Mouse (Mus musculus): ENCODE measurements around the gene Alcam. TPM values are rescaled to one million over a fixed set of nuclear protein-coding genes. Genes with fewer than 3 reads are reported as not detected.

The Alcam gene
- total RNA-seq, 2 experiments from 2014 or later, result 0.97 to 2.4 TPM

- no peak for DNase-seq
Observed at GRCm38 (mm10) chr16:52443055-52443454, 10.8 kb downstream of the Alcam start.

- DNase-seq, result no peak
Observed at GRCm38 (mm10) chr16:52439600-52439999, 14.3 kb downstream of the Alcam start.

DNA sequence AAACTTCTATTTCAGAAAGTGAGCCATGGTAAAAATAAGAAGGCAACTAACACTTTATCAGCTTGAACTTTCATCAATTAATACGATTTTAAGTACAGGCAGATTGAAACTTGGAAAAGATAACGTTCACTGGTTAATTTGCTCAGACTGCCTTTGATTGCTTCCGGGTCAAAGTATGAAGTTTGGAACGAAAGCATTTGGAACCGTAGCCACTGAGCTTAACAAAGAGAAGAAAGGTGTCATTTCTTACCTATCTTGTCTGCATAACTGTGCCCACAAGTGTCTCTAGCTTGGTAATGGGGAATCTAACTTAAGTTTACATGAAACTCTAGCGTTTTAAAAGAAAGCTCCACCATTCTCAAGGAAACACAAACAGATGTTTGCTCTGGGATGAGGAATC, 14.9 kb downstream of the Alcam start:
- no peak for DNase-seq

DNA sequence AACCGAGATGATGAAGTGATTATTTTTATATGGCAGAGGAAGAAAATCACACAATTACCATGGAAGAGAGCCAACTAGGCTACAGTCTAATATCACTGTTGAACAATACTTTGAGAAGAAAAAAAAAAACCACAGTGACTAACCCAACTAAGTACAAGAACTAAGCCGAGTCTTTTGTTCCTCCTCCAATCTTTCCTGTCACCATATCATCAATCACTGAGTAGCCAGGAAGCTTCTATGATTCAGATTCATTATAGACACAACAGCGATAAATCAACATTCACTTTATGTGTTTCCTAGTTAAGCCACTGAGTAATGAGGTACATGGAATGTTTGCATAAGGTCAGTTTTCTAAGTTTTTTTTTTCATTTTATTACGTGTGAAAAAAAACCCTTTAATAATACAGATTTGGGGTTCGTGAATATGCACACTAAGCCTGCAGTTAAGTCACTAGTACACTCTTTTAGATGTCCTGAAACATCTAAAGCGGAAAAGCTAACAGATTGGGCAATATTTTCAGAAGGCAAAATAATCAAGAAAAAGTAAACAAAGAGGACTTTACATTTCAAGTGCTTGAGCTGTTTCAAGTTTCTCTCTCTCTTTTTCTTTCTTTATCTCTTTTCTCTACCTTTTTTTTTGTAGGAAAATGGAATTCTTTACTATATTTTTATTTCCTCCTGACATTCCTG, 15.5 kb downstream of the Alcam start:
- no peak for DNase-seq

DNA sequence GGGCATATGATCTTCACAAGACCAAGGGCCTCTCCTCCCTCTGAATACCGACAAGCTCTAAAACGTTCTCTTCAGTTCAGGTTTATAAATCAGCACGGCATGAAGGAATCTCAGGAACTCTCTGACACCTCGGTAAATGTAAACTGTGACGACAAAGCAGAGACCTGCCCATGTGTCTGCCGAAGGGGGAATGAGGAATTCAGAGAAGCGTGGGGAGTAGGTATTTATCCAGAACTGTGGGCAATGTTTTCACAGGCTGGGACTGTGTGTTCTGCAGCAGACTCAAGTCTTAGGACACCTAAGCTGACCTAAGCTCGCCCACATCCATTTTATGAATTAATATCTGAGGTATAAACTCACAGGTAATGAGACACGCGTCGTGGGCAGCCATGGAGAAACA, 20.7 kb downstream of the Alcam start:
- no peak for DNase-seq

DNA sequence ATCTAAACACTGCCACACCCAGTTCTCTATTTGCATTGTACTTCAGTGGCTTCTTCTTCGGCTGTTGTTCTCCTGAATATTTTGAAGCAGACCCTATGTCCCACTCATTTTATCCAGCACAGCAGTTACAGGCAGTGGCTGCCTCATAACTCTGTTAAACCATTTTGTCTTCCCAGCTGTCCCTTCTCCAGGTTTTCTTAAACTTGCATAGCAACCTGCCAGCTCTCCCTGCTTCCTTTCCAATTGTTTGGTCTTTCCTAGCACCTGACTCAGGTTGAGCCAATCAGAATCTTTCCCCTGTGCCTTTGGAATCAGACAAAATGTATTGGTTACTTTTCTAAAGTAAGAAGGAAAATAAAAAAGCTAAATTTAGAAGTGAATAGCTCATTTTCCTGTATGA, 21.8 kb downstream of the Alcam start:
- no peak for DNase-seq

DNA sequence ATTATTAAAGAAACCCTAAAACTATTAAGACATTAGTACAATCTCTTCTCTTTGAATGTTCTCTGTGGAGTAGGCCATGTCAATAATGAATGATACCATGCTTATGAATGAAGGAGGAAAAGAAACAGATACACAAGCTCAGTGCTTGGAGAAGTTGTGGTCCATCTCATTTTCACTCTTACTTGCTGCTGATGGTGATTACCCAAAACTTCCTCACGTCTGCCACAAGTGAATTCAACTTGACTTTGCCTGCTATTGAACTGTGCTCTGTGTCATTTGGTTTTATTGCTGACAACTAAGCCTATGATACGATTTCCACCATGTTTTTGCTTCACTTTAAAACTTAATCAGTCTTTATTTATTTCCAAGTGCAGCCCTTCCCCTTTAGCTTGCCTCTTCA, 22.3 kb downstream of the Alcam start:
- DNase-seq, result no peak

GRCm38 (mm10) chr16:52430073-52430472, 23.8 kb downstream of the Alcam start:
- no peak for DNase-seq

DNA sequence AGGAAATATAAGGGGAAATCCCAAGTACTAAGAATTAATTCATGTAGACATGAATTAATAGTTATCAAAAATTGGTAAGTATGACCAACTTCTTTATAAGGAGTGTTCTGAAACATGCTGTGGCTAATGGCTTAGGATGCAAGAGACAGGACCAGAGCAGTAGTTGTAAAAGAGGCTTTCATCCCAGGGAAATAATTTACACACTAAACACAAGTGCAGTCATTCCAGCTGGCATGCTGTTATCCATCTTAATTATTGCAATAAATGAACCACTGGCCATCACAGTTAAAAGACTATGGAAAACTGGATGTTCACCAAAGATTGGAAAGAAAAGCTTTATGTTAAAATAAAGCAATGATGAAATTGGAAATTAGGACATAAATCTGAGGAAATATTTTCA, 24.2 kb downstream of the Alcam start:
- DNase-seq, result no peak

DNA sequence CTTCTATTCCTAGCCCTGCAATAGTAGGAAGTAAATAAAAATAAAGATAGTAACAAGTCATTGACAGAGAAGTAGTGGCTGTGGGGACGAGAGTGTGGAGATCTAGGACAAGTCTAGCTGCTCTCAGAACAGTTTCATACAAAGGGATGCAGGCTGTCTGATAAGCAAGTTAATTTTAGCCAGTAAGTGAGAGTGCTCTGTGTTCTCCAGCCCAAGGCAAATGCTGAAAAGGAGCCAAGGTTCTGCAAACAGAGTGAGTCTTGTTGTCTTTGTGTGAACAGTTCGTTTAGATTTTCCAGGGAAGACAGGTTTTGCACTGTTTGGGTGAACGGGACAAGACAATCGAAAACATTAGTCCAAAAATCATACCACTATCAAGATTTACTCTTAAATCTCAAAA, 25.4 kb downstream of the Alcam start:
- no peak for DNase-seq

GRCm38 (mm10) chr16:52418568-52419158, 35.2 kb downstream of the Alcam start:
- DNase-seq, result no peak

- DNase-seq, result no peak
Observed at GRCm38 (mm10) chr16:52417982-52418381, 35.9 kb downstream of the Alcam start.

- DNase-seq, result no peak
Observed at GRCm38 (mm10) chr16:52417146-52417545, 36.7 kb downstream of the Alcam start.

DNA sequence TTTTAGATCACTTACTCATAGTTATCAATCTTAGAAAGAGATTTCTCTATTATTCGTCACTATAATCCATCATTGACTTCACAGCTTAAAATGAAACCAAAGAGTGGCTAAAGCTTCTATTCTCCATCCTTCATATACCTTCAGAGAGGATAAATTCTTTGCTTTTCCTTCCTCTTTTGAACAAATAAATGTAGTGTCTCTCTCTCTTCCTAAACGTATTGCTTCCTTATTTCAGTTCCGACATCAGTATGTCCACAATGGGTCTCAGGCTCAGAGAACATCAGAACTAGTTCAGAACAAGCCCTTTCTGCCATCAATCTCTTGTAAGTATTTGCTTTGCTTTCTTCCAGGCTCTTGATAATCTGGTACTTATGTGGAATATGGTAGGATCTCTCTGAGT, 40.2 kb downstream of the Alcam start:
- no peak for DNase-seq

- no peak for DNase-seq
Observed at GRCm38 (mm10) chr16:52406072-52406471, 47.8 kb downstream of the Alcam start.

DNA sequence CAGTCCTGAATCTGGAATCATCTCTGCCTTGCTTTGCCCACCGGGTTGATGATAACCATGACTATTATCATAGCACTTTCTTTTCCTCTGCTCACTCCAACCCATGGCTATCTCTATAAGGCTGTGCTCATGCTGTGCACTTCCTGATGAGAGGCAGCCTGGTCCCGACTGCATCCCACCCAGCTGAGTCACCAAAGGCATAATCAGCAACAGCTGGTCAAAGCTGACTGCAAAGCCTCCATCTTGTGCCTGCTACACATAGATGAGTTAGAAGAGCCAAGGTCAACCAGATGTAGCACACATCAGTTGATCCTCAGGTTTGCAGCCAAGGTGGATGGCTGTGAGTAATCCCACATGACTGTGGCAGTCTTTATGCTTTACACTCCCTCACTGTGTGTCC, 48.6 kb downstream of the Alcam start:
- DNase-seq, result no peak

- DNase-seq, result no peak
Observed at GRCm38 (mm10) chr16:52399112-52399511, 54.8 kb downstream of the Alcam start.

GRCm38 (mm10) chr16:52386781-52387300, 67.0 kb downstream of the Alcam start:
- no peak for DNase-seq

DNA sequence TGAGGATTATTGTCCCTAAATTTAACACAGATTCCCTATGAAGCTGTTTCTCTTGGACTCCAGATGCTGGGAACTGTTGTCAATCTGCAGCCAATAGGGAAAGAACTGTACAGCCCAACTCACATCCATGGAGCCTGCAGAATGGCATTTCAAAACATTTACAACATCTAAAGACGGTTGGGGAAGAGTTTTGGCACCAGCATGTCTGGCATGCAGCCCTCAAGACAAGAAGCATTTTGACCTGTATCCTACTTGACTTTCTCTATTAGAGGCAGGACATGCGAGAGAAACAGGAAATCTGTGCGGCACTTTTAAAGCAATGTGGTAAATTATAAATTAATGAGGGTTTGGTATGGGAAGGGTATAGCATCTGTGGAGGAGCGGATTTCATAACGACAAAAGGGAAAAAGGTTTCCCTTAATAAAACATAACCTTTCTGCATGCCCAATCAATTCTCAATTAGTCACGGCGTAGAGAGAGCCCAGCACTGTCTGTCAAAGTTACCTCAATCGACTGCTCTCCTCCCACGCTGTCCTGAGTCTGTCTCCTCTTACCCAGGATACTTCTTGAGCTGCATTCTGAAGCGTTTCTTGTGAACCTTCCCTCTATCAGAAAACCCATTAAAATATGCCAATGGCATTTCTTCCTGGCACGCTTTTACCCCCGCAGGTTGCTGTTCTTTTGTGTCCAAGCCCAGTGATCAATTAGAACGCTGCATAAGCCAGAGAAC, 70.3 kb downstream of the Alcam start:
- no peak for DNase-seq

DNA sequence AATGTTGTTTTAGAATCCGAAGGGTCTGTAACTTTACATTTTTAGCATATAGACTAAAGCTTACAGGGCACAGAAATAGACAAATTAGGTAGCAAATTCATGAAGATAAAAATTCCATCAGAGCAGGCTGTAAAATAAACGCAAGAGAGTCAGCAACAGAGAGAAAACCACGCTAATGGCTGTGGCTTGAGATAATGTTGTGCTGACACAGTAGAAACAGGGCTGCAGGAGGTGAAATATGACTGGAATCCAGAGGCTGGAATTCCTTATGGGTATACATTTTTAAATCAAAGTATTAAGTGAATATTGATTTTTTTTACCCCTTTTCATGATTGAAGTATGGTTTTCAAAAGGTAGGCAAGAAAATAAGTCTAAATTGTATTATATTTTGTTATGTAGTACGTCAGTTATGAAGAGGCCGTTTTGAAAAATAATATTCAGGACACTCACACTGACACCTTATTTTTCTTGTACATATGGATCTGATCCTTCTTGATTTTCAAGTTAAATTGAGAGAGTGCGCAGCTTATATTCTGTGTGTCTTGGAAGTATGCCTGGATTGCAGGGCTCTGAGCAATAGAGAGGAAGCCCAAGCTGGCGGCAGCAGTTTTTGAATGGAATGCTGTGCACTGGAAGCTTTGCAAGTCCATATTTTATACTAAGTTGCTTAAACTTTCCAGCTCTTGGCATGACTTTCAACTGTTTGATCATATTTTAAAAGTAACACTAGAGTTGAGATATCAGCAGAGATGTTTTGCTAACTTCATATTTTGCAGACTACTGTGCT, 74.9 kb downstream of the Alcam start:
- no peak for DNase-seq

DNA sequence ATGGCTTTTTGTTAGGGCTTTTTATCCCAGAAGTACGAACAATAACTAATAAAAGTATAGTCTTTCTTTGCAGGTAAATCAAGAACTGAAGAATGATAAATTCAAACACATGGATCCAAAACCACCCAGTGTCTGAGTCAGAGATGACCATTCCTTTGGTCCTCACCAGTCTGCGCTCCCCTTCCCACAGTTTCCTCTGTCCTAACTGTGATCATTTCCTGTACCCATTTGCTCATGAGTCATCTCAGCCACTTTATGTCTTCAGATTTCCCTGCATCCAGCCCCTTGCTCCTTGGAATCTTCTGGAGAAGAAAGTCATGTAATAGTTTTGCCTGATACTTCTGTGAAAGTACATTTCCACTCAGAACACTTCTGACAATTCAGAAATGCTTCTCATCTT, 77.0 kb downstream of the Alcam start:
- no peak for DNase-seq

DNA sequence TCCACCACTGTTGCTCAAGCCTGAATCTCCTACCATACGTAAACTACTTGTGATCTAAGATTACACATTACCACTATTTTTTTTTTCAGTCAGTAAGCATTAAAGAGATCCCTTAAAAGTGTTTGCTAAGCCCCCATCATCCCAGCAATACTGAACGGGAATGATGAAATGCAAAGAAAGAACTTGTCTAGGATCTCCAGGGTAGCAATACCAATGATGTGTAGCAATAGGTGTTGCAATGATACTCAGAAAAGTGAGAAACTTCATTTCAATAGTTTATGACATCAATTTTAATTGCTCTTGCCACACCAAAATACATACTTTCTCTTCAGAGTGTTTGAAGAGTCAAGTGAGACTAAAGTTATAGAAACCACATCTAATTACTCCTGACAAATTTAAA, 81.9 kb downstream of the Alcam start:
- DNase-seq, result no peak

DNA sequence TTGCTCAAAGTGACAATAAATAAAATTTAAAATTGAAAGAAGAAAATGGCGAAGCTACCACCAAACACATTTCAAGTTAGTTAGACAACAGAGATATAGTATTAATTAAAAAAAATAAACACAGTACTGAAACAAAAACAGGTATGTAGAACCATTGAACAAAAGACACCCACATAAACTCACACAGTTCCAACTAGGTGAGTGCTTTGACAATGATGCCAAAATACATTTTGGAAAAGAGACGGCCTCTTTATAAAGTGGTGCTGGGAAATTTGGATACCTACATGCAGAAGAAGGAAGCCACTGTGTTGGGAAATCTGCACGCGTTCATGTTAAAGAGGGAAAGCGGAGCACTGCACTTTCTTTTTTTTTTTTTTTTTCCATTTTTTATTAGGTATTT, 85.4 kb downstream of the Alcam start:
- no peak for DNase-seq

Data from gastrocnemius, postnatal 25 days (tissue).